Mouse (Mus musculus) megakaryocyte, adult 5-6 weeks (primary cell): Measurements from ENCODE around the gene Clhc1. TPM values are rescaled to one million over a fixed set of nuclear protein-coding genes. Genes with fewer than 3 reads are reported as not detected.

Experiments used
- ATAC-seq: 2 replicates; pipeline ENCODE4 v1.8.0; 2016; ENCODE audit warnings: mild to moderate bottlenecking, inconsistent platforms; ENCODE audit not compliant: poor library complexity, severe bottlenecking
- total RNA-seq, 2 experiments: library from RNA; stranded (forward) in 1 of 2; stranded (reverse) in 1 of 2; fragments of 153-499, 151-499 nt in 1 of 2; fragments of 221-1000, 200-1000 nt in 1 of 2; gene quantifications; 2 replicates each; pipeline versions ENCODE4 v1.2.3 to v1.2.4; 2015 to 2017

Gene Clhc1
- total RNA-seq, 2 experiments from 2014 or later: 0.04 to 0.49 TPM

DNA sequence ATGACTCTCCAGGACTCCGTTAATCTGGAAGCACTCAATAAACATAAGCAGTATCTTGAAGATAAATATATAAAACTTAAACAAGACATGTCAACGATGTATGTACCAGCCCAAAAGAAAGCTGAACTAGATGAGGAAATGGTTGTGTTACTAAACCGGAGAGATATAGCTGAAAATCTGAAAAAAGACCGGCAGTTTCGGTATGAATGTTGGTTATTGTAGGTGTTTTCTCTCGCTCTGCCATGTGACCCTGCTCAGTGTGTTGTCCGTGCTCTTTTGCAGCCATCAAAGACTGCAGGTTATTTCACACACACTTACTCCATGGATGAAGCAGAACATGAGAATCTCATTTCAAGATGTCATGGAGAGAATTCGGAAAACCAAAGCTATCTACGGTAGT lies 12.7 kb downstream of the Clhc1 start:
- ATAC-seq: no peak

DNA sequence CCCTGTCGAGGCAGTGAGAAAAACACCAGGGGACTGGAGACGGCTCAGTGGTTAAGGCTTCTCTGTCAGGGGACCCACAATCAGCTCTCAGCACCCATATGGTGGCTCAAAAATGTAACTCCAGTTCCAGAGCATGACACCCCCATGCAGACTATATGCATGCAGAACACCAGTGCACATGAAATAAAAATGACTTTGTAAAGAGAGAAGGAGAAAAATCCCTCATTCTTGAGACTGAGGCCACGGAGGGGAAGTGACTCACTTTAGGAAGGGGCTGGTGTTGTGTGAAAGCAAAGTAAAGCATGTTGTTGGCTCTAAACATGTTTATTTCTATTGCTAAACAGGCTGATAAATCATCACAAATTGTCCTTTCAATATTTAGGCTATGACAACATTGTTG lies 13.2 kb downstream of the Clhc1 start:
- ATAC-seq: no peak

DNA sequence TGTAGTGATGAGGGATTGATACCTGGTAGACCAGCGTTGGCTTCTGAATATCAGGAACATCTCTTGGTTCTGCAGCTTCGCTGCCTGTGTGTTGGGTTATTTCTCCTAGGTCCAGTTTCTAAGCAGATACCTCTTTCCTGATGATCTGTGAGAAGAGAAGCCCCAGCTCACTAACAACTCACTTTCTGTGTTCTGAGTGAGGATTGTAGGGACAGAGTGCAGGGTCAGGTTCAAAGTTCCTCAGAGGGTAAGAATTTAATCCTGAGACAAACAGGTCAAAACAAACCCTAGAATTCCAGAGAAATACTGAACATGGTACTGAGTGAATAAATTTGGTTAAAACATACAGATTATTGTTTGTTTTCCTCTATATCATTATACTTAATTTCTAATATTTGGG lies 15.7 kb downstream of the Clhc1 start:
- no peak for ATAC-seq

DNA sequence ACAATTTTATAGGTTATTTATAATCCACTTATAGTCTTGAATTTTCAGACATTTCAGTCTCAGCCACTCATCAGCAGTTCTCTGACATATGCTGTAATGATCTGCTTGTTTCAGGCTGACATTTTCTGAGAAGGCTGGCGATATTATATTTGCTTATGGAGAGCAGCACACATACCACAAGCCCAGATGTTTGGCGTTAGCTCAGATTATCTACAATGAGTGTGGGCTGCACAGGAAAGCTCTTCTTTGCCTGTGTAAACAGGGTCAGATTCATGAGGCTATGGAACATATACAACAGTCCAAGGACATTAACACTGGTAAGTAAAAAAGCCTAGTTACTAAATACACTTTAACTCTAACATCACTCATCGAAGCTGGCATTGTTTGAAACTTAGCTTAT lies 23.8 kb downstream of the Clhc1 start:
- no peak for ATAC-seq

DNA sequence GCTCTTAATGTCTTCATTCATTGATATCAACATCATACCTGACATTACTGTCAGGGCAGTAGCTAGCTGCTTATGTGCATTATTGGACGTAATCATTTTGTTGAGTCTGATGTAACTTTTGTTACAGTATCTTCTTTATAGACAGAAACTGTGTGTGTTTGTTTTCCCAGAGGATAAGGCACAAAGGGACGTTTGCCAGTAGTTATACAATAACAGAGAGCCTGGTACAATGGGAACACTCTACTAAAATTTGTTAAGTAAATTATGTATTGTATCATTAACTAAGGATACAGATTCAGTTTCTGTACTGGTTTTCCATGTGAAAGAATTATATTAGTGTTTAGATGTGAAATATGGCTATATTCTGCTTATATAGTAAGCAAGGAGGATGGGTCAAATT lies 24.9 kb downstream of the Clhc1 start:
- ATAC-seq: no peak

DNA sequence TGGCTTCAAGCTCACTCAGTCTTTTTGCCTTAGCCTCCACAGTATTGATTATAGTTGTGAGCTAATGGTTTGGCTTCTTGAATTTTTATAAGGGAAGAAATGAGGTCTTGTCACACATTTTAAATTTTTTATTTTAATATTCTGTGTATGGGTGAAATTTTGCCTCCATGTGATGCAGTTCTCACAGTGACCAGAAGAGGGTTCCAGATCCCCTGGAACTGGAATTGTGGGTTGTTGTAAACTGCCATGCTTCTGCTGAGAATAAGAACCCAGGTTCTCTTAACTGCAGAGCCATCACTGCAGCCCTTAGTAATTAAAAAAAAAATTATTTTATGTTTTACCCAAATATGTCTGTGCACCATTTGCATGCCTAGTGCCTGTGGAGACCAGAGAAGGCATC lies 31.9 kb downstream of the Clhc1 start:
- ATAC-seq: peak; percentile 54; the same call in 1 of the 2 replicates

DNA sequence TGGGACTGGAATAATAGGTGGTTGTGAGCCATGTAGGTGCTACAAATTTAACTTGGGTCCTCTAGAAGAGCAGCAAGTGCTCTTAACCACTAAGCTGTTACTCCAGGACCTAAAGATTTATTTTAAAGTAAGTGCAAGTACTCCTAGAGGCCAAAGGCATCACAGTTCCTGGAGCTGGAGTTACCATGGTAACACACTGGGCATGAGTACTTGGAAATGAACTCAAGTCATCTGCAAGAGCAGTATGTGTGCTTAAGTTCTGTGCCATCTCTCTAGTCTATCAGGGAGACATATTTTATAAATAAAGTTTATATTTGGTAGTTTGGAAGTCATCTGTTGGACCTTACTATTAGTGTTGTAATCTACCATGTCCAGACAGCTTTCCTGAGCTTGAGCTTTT lies 47.5 kb downstream of the Clhc1 start:
- ATAC-seq: no peak

DNA sequence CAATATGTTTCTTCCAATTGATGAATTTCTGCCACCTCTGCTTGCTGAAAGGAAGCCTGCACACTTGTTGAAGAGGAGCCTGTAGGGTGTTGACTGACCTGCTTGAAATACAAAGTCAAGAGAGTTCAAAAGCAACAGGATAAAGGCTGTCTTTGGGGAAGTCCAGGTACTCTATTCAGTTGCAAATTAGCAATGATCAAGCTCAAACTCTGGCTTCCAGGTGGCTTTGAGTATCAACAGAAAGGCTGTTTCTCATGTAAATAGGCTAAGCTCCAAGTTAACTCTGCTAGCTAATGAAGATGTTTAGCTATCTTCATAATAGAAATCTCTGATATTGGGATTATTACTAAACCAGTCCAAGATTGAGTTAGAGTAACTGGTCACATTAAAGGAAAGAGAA lies 49.4 kb downstream of the Clhc1 start:
- ATAC-seq: no peak

DNA sequence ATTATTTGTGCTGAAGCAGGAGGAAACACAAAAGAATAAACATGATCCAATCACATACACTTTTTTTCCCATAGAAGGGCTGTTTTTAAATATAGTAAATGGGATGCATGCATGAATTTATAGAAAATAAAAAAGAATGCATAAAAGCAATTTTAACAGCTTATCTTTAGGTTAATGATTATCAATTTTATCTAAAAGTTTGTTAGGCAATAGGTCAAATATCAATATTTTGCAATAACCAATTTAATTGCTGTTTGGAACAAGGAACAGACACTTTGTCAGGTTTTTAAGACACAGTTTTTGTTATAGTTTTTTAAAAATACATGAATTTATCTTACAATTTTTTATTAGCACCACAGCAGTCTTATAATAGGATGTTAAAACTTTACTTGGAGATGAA lies 51.2 kb downstream of the Clhc1 start:
- ATAC-seq: no peak

DNA sequence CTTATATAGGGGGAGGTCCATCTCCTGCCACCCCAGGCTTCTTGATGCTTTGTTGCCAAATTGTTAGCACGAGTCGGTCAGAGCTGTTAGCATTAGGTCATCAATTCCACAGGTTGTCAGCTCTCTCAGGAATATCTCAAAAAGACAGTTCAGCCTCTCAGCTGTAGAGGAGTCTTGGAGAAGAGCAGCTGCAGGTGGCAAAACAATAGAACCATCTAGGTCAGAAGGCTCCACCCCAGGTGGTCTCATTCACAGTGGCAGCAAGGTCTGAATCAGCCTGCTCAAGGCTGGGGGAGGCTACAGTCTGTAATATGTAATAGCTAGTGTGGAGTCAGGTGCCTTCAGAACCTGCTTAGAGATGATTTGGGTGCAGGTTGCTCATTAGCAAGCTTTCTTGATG lies 55.8 kb downstream of the Clhc1 start:
- no peak for ATAC-seq

DNA sequence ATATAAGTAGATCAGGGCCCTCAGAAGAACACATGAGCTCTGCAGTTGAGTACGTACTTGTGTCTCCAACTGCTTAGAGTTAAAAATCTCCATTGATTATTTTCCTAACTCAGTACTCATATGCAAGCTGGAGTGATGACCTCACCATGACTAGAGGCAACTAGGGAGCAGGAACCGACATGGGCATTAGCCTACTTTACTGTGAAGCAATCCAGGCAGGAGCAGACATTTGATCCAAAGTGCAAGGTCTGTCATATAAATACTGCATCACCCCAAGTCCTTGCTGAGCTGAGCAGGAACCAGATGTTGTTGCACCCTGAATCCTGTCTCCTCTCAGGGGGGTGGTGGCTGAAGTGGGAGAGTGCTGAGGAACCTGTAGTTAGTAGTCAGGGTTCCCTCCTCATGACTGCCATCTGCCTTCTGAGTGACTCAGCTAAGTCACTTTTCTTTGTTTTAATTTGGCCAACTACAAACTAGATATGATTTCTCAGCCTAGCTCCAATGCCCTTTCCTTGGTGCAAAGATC lies 59.8 kb downstream of the Clhc1 start:
- ATAC-seq: no peak

DNA sequence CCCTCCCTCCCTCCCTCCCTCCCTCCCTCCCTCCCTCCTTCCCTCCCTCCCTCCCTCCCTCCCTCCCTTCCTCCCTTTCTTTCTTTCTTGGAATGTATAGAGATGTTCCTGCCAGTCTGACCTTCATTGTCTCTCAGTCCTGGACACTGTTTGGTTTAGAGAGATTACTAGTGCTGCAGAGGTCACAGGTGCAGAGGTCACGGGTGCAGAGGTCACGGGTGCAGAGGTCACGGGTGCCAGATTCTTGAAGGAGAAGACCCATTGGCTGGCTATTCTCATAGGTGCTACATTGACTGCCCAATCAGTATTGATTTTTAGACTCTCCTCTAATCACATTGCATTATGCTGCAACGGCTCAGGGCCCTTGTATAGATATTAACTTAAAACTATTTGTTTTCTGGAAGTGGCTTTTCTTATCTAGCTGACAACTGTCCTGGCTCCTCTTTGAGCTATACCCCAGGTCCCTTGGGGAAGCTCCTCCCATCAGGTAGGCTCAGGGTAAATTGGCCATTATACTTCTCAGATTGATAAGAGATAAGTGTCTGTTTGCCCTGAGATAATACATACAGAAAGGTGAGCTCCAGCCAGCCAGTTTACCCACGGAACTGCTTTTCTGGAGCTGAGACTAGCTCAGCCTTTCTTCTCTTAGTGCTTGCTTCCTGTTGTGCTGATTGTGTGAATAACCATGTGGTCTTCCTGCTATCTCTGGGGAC lies 62.2 kb downstream of the Clhc1 start:
- ATAC-seq: no peak

DNA sequence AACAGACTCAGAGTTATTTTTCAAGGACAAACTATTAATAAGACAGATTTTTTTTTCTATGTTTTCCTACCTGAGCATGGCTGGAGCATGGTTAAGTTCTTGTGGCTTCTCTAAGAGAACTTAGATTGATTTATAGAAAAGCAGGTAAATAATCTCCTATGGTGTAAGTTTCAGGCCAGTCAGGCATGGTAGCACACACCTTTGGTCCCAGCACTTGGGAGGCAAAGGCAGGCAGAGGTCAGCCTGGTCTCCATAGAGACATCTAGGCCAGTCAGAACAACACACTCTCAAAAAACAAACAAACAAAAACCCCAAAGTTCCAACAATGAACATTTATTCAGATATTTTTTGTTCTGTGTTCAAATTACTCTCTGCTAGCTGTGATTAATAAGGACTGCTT lies 64.3 kb downstream of the Clhc1 start:
- ATAC-seq: no peak

DNA sequence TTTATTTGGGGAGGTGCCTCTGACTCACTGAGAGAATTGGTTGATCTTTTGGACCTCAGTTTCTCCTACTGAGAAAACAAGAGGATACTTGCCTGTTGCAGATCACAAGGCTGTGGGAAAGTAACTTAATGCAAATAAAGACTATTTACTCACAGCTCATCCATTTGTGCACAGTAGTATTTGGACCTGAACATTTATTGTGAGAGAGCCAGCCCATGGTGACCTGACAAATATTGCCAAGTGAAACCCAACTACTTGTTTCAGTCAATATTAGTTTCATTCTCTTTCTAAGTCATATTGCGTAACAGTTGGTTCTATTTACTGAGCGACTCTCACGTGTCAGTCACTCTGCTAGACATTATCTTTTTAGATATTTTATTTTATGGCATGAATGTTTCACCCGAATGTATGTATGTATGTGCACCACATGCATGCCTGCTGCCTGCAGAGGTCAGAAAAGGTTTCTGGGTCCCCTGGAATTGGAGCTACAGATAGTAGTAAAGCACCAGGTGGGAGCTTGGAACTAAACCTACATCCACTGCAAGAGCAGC lies 65.5 kb downstream of the Clhc1 start:
- no peak for ATAC-seq

DNA sequence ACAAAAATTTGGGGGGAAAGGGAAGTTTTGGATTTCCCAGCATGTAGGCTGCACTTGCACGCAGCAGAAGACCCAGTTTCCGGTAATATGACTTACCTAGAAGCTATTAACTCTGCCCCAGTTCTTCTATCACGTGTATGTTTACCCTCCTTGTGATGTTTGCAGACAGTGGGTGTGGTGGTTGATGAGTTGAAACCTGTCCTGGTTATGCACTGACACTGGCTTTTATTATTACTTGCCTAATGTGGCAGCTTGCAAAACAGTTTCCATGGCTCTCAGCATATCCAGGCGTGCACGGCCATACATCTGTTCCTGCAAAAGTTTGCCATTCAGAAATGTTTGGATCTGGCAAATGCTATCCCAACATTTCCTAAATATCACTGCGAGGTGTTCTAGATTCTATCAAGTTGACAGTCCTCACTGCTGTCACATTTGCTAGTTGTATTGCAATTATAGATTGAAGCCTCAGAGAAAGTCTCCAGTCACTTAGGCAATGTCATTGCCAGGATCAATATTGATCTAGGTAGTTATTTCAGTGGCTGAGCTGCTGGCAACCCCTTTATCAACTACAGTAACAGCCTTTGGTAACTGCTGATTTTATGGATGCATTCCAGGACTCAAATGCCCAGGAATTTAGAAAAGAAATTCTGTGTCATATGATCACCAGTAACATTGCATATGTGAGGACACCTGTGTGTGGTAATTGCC lies 66.6 kb downstream of the Clhc1 start:
- no peak for ATAC-seq

DNA sequence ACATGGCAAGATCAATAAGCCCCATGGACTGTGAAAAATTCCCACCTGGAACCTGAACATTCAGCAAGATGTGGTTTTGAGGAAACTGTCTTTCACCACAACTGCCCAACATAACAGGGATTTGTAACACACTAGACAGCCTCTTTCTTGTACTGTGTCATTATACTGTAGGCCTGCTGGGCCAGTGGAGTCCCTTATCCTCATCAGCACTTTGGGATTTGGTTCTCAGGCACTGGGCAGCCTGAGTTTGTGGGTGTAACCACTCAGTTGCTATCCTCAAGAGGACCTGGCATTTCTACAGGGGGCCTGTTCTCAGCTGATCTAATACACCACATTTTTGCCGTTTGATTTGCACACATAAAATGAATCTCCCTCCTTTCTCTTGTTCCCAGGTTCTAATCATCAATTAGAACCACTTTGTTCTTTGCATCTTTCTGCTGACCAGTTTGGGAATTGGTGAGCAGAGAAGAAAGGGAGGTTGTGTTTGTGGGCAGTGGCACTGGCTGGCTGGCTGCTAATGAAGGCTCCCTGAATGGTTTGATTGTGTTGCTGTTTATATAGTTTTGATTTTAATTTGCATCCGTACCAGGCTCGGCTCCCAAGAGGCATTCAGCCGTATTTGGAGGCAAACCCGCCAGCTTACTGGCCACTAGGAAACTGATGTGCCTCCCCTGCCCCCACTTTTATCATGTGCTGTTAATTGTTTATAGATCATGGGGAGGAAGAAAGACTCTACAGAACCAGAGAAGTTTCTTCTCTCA lies 74.5 kb downstream of the Clhc1 start:
- no peak for ATAC-seq

DNA sequence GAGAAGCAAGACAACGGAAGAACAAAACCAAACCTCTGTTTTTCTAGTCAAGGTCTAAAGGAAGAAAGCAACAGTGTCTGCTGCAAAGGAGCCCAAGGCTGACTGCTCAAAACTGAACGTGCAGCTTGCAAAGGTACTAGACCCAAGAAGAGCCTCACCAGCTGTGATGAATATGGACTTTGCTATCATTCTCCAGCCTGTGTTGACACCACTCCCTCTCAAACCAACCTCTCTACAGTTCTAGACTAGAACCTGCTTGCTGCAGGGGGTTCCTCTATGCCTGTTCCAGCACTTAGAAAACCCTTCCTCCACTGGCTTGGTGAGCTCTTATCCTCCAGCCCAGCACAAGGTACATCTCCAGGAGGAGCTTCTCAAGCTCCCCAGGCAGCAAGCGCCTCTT lies 75.6 kb downstream of the Clhc1 start:
- no peak for ATAC-seq

DNA sequence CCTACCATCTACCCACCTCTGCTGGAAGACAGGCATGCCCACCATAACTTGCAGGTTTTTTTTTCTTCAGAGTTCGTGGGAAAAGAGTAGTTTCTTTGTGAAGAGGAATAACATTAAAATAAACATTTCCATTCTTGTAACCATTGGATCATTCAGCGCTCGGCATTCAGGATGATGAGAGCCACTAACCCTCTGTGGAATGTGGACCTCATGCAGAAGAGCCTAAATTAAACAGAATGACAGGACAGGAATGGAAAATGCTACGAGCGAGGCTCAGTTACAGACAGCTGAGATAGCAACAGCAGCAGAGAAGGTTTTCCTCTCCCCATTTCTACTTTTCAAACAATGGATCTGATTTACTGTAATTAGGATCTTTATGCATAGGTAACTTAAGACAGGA lies 78.8 kb downstream of the Clhc1 start:
- no peak for ATAC-seq

DNA sequence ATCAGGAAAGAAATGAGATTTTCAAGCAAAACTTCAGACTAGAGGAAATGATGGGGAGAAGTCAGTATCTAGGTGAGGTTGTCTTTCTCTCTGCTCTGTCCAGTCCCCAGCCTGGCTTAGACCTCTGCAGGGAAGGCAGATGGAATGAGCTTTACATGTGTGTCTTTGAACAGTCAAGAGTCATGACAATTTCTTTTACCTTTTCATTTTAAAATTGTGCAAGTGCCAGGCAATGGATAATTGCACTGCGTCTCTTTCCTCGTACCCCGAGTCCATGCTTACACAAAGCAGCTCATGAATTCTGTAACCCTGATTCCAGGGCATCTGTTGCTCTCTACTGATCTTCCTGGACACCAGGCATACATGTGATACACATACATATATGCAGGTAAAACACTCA lies 80.0 kb downstream of the Clhc1 start:
- no peak for ATAC-seq
